Mouse (Mus musculus): ENCODE results near the gene Arhgap32.

The Arhgap32 gene

DNA sequence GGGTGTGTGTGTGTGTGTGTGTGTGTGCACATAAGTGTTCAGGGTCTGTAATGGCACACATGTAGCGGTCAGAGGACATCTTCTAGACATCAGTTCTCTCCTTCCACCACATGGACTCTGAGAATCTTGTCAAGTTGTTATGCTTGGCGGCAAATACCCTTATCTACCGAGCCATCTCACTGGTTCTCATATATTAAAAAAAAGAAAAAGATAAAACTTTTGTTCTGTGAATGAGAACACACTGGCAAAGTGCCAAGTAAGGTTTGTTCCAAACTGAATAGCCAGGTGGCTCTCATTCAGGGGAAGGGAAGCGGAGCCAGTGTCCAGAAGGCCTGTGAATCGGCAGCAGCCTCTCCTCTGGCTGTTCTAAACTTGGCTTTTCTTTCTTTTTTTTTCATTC, 162.1 kb downstream of the Arhgap32 start:
- no peak for DNase-seq

- DNase-seq = no peak
Observed at GRCm38 (mm10) chr9:32279789-32280188, 163.9 kb downstream of the Arhgap32 start.

- DNase-seq = no peak
Observed at GRCm38 (mm10) chr9:32280456-32280855, 164.5 kb downstream of the Arhgap32 start.

DNA sequence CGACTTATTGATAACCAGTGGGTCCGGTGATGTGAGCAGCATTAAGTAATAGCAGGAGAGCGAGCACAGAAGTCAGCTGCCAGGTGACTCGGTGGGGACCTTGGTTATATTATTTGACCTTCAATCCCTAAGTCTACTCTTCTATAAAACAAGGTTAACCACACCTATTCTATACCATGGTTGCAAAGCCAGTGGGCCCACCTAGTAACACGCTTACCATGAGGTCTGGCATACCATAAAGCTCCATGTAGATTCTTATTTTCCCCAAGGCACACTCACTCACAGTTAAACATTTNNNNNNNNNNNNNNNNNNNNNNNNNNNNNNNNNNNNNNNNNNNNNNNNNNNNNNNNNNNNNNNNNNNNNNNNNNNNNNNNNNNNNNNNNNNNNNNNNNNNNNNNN, 167.7 kb downstream of the Arhgap32 start:
- no peak for DNase-seq

DNA sequence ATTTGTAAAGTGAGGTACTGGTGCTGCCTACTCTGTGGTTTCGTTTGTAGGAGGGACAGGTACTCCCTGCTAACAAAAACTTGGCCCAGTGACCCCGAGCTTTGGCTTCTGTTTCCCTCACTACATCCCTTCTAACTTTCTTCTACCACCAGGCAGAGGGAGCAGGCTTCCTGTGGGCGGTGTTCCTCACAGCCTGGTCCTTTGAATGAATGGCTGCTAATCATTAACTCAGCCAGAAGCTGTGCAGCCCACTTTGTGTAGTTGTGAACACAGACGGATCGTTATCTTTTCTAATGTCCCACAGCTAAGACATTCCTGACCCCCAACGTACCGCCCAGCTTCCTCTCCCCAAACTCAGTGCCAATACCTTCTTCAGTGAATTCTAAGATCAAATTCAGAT, 175.7 kb downstream of the Arhgap32 start:
- DNase-seq = no peak

DNA sequence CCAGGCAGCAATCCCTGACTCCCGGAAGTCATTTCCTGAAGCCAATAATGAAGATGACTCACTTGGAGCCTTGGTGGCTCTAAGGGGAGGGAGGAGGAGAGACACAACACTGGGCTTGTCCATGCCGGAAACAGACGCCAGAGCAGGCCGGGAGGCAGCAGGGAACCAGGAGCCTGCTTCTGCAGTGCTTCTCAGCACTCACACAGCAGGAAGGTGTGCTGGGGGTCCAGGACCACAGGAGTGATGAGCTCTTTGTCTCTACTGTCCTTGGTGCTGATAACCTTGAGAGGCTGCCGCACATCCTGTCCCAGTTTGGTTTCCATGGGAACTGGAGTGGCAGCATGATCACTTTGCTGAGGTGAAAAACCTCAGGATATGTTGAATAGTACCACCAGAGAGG, 176.8 kb downstream of the Arhgap32 start:
- peak; percentile 66 for DNase-seq

DNA sequence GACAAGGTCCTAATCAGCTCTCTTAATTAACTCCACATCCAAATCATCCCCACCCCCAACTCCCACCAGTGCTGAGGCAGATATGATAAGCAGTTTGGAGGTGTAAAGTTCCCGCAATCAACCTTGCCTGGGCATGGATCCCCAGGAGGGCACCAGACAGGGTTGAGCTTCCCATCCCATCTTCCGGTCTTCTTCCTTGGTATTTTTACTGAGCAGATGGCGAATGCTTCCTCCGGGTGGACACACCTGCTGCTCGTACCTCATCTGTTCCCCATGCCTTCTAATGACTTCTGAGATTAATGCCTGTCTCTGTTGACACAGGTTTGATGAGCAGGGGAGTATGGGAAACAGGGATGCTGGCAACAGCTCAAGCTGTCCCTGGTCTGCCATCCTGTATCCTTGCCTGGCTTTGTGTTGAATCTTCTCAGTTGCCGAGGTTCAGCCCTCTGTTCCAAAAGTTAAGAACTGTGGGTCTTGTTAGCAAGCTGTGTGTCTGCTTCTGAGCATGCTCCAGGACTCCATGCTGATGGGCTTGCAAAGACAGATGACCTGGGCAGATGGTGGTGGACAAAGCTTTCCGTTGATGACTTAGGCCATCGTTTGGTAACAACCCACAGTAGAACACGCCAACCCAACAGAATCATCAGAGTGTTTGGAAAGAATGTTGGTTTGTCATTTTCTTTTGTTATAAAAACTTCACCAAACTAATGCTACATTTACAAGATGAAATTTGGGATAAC, 179.3 kb downstream of the Arhgap32 start:
- DNase-seq = peak; percentile 80

DNA sequence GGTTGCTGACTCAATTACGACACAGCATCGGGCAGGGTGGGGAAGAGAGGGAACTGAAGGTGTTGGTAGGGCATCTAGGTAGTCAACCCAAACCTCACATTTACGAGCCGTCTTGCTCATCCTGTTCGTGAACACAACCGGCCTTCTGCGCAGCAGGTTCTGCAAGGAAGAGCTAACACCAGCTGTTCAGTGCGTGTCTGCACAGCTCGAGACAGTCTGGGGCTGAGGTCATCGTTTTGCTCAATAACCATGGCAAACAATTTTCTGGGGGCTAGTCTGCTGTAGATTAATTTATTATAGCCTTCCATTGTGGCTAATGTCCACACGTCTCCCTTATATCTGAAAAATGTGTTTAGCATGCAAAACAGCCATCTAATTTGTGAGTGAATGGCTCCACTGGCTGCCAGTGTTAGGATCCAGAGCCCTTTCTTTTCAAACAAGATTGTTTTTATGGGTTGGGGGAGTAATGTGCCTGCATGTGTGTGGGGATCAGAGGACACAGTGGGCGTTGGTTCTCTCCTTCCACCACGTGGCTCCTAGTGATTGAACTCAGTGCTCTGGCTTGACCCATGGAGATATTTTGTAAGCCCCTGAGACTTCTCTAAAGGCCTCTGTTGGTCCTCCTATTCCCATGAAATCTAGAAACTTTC, 186.7 kb downstream of the Arhgap32 start:
- no peak for DNase-seq

- no peak for DNase-seq
Observed at GRCm38 (mm10) chr9:32311786-32312185, 195.8 kb downstream of the Arhgap32 start.

- no peak for DNase-seq
Observed at GRCm38 (mm10) chr9:32312208-32312607, 196.3 kb downstream of the Arhgap32 start.

DNA sequence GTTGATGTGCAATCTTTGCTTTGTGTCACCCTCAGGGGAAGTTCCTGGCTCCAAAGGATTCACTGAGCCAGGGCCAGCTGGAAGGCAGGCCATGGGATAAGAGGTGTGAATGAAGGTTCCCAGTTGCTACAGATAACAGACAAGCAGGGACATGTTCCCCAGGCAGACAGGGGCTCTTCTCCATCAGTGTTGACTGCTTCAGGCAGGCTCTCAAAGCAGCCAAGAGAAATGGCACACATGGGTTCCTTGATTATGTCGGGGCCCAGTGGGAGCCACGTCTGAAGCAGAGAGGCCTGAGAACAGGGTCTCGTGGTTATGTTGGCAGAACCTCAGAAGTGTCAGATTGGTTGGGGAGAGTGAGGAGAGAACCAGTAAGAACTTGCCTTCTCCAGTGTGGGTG, 198.1 kb downstream of the Arhgap32 start:
- DNase-seq = no peak

DNA sequence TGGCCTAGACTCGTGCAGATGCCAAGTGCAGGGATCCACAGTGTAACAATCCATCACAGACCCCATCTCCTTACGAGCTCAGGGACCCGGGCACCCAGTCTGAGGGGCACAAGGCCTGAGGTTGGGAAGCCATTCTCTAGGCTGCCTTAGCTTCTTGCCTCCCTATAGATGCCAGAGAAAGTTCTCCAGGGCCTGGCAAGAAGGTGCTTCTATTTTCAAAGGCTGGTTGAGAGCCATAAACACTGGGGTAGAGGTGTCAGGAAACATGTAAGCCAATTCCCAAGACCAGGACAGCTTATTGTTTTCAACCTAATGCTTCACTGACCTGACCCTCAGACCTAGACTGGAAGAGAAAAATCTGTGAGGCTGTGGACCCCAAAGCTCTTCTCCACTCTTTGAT, 200.1 kb downstream of the Arhgap32 start:
- DNase-seq = no peak
